Mouse (Mus musculus) spleen, adult 2 months (tissue): Measurements from ENCODE around the gene Sema3c. TPM values are rescaled to one million over a fixed set of nuclear protein-coding genes. Genes with fewer than 3 reads are reported as not detected.

Experiments
- DNase-seq, 2 experiments: peaks; one replicate each; pipeline versions ENCODE4 v3.0.0 to v3.0.0-alpha.2; 2012 to 2021; ENCODE audit warnings: low spot score in 2 of 2, low read depth in 1 of 2
- H3K27ac ChIP-seq: fragments of 200-500 bp; 2 replicates; pipeline ENCODE4 v1.5.1; 2012; ENCODE audit warnings: low read length, inconsistent platforms; ENCODE audit not compliant: insufficient read depth
- H3K27me3 ChIP-seq: fragments of 200-500 bp; 2 replicates; pipeline ENCODE4 v1.6.1; 2012; ENCODE audit warnings: mild to moderate bottlenecking, moderate library complexity, low read length, inconsistent platforms; ENCODE audit not compliant: control insufficient read depth, insufficient read depth
- H3K36me3 ChIP-seq: fragments of 200-500 bp; 2 replicates; pipeline ENCODE4 v1.6.1; 2012; ENCODE audit warnings: mild to moderate bottlenecking, low read length, inconsistent platforms; ENCODE audit not compliant: control insufficient read depth, insufficient read depth
- H3K4me1 ChIP-seq: fragments of 200-500 bp; 2 replicates; pipeline ENCODE4 v1.6.1; 2011; ENCODE audit warnings: inconsistent platforms; ENCODE audit not compliant: control insufficient read depth, insufficient read depth, insufficient read length
- H3K4me3 ChIP-seq: fragments of 200-500 bp; 2 replicates; pipeline ENCODE4 v1.5.1; 2011; ENCODE audit warnings: mild to moderate bottlenecking, inconsistent platforms; ENCODE audit not compliant: insufficient read depth, insufficient read length; ENCODE audit errors: extremely low read depth
- CTCF ChIP-seq: fragments of 200-500 bp; IDR thresholded peaks from 2 replicates; pipeline ENCODE4 v1.5.1; 2011; ENCODE audit warnings: mild to moderate bottlenecking, inconsistent platforms; ENCODE audit not compliant: insufficient read depth, insufficient read length, insufficient replicate concordance; ENCODE audit errors: extremely low read depth
- POLR2A ChIP-seq: fragments of 200-500 bp; IDR thresholded peaks from 2 replicates; pipeline ENCODE4 v1.6.1; 2011; ENCODE audit warnings: low read depth, low read length, inconsistent platforms
- WGBS: fragments of 180-500 bp; shearing (Covaris S2); methylation state at CpG from one replicate; pipeline ENCODE4 v1.1.7; 2018; 5-methylcytosine and 5-hydroxymethylcytosine counted together
- polyA plus RNA-seq: library from polyadenylated mRNA; depleted of rRNA; stranded (reverse); fragments of >200 nt; gene quantifications from 2 replicates; pipeline ENCODE4 v1.2.3, GENCODE M21; 2012

Sema3c gene
- polyA plus RNA-seq, 1 experiment: 0.35 TPM

DNA sequence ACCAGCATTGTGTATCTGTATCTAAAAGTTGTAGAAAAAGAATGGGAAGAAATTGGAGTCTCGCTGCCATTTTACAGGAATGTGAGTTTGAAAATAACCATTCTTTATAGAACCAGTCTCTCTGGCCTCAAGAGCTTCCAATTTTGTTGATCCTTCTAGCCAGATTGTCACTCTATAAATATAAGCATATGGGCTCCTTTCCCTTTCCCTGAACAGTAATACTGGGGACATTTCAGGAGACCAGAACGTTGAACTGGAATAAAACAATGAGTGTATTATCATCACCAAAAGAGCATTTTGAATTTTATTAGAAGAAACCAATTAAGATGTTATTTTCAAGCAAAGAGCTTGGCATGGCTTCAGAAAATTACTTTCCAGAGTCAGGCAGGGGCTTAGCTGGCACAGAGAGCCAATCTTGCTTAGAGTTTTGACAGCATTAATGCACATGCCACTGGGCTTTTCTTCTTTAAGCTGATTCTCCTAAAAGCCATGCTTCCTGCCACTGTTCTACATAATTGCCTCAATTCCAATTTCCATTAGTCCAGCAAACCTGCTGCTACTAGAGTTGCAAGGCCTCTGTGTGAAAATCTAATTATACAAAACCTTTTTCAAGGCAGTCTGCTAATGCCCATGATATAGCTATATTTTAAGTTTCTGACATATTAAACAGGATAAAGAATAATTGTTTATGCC is 12.6 kb downstream of the Sema3c start:
- Histone ChIP-seq H3K36me3 (no peaks in the 10 kb centered on the region), H3K4me3 (no peak overlapping the region), H3K27me3 (no peaks in the 10 kb centered on the region), H3K27ac (no peak overlapping the region), H3K4me1 (no peaks in the 10 kb centered on the region)
- DNase-seq: no peak
- no peak for TF ChIP-seq CTCF
- 80% methylated on average over 2 of the region's 2 CpGs for WGBS

DNA sequence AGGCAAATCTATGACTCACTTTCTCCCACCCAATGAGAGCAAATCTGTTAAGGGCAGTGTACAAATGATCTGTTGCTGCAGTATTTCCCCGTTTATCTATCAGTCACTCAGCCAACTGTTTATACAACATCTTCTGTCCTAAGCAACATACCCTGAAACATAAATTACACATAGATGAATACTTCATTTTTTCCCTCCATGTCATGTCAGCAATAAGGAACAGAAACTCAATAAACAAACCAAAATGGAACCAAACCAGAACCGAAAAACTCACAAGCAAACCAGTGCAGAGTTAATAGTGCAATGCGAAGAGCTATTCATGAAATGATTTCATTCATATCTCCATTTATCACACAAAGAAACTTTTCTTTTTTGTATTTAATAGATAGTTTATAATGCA is 17.8 kb downstream of the Sema3c start:
- H3K27ac ChIP-seq: no peak overlapping the region
- WGBS: 87% methylated on average over 3 of the region's 3 CpGs
- H3K4me1 ChIP-seq: no peaks in the 10 kb centered on the region
- TF ChIP-seq POLR2A (no peak), CTCF (no peak)
- no peak overlapping the region for H3K4me3 ChIP-seq
- H3K27me3 ChIP-seq: no peaks in the 10 kb centered on the region
- DNase-seq: no peak
- no peaks in the 10 kb centered on the region for H3K36me3 ChIP-seq

DNA sequence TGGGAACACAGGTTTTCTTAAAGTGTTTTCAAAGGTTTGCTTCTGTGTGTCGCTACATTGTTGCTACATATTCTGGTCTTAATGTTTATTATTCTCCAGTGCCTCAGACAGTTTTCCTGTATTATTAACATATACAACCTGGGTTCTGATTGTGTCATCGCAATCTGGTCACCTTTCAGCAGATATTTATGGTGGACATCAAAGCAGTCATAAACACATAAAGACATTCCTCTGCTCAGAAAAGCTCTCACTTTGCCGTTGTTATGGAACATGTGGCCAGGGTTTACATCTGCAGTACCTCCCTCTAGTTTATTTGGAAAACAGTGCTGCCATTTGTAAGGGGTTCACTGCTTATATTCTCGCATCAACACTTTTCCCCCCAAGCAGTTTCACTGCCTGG is 27.6 kb downstream of the Sema3c start:
- no peak overlapping the region for H3K4me3 ChIP-seq
- H3K36me3 ChIP-seq: no peaks in the 10 kb centered on the region
- no peak overlapping the region for H3K27ac ChIP-seq
- H3K4me1 ChIP-seq: no peaks in the 10 kb centered on the region
- TF ChIP-seq POLR2A (no peak), CTCF (no peak)
- H3K27me3 ChIP-seq: no peaks in the 10 kb centered on the region
- no peak for DNase-seq
- WGBS: 59% methylated on average over 4 of the region's 4 CpGs

GRCm38 (mm10) chr5:17620619-17621018 is 46.5 kb downstream of the Sema3c start:
- Histone ChIP-seq H3K4me1 (no peaks in the 10 kb centered on the region), H3K27me3 (no peaks in the 10 kb centered on the region; the same call in 1 of the 2 replicates), H3K27ac (no peak overlapping the region), H3K36me3 (no peaks in the 10 kb centered on the region), H3K4me3 (no peak overlapping the region)
- WGBS: 81% methylated on average over 2 of the region's 2 CpGs
- DNase-seq: no peak
- TF ChIP-seq POLR2A (no peak), CTCF (no peak)

DNA sequence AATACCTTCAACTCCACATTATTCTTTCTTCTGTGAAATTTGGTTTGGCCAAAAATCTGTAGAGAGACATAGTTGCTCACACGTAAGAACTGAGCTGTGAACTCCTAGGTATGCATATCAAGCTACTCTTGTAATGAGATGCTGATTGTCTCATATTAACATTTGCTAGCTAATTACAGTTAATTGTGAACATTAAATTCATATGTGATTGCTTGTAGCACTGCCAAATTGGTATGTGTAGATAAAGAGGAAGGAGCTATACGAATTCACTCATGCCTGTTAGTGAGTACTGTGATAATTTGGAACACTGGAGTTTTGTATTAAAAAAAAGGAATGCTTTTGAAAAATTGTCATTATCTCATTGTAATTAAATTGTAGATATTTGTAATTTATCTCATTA is 48.5 kb downstream of the Sema3c start:
- H3K36me3 ChIP-seq: no peaks in the 10 kb centered on the region
- no peak overlapping the region for H3K27ac ChIP-seq
- H3K4me3 ChIP-seq: no peak overlapping the region
- 80% methylated on average over 2 of the region's 2 CpGs for WGBS
- H3K4me1 ChIP-seq: no peaks in the 10 kb centered on the region
- no peak for DNase-seq
- no peak for TF ChIP-seq CTCF
- no peak for TF ChIP-seq POLR2A
- H3K27me3 ChIP-seq: no peaks in the 10 kb centered on the region; the same call in 1 of the 2 replicates

DNA sequence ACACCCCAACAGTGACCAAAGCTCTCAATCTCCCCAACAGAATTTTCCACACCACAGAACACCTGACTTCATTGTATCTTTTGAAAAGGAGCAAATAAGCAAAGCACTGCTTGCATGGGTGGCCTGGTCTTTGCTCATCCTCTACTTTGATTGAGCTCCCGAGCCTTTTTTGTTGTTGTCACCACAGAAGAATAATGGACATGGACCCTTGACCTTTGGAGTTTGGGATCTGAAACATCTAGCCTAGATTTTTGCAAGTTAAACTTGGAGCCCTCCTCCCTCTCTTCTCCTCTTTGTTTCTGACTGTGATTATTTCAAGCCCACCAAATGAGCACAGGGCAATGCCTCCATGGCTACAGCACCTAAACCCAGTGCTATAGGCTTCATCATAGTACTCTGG is 54.5 kb downstream of the Sema3c start:
- DNase-seq: no peak
- H3K27me3 ChIP-seq: no peaks in the 10 kb centered on the region; the same call in 1 of the 2 replicates
- no peaks in the 10 kb centered on the region for H3K4me1 ChIP-seq
- H3K27ac ChIP-seq: no peak overlapping the region
- WGBS: 70% methylated on average over 1 of the region's 1 CpGs
- no peak for TF ChIP-seq POLR2A
- no peak for TF ChIP-seq CTCF
- no peaks in the 10 kb centered on the region for H3K36me3 ChIP-seq
- no peak overlapping the region for H3K4me3 ChIP-seq

DNA sequence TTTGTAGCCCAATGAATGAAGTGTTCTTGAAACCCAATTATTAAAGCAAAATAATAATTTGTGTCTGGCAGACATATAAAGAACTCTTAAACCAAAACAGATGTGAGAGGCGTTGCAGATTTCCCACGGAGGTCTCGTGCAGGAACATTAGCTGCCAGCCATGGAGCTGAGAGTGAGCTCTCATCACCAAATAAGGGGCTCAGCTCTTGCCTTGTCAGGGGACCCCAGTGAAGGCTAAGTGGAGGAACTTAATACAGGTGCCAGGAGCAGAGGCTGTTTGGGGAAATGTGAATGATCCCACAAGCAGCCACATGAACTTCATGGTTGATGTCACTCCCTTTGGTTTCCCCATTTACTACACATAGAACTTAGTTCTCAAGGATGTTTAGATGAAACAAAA is 55.5 kb downstream of the Sema3c start:
- TF ChIP-seq CTCF (no peak), POLR2A (no peak)

More for the DNA sequence above, 55.5 kb downstream of the Sema3c start:
- H3K27me3 ChIP-seq: no peaks in the 10 kb centered on the region
- H3K27ac ChIP-seq: no peak overlapping the region
- no peaks in the 10 kb centered on the region for H3K4me1 ChIP-seq
- WGBS: 82% methylated on average over 3 of the region's 3 CpGs
- no peak for DNase-seq
- no peak overlapping the region for H3K4me3 ChIP-seq
- no peaks in the 10 kb centered on the region for H3K36me3 ChIP-seq
